Mouse (Mus musculus) G1E (cell line): ENCODE results near the gene Vmn2r116.
"Not testable (repeated sequence)": the region's sequence is repeated elsewhere in the genome, so short reads cannot be mapped to it uniquely, and the experiment has no call there.

ENCODE experiments used
- CTCF ChIP-seq: IDR thresholded peaks from 2 replicates; pipeline ENCODE4 v1.5.1; 2012; ENCODE audit warnings: low read depth, low read length, inconsistent platforms, mixed read lengths
- GATA1 ChIP-seq: IDR thresholded peaks from 2 replicates; pipeline ENCODE4 v1.6.1; 2012; ENCODE audit warnings: borderline replicate concordance, low read length, inconsistent platforms, mixed read lengths
- POLR2AphosphoS5 ChIP-seq: IDR thresholded peaks from 2 replicates; pipeline ENCODE4 v1.6.1; 2012; ENCODE audit warnings: low read depth, low read length, inconsistent platforms; ENCODE audit not compliant: insufficient replicate concordance

DNA sequence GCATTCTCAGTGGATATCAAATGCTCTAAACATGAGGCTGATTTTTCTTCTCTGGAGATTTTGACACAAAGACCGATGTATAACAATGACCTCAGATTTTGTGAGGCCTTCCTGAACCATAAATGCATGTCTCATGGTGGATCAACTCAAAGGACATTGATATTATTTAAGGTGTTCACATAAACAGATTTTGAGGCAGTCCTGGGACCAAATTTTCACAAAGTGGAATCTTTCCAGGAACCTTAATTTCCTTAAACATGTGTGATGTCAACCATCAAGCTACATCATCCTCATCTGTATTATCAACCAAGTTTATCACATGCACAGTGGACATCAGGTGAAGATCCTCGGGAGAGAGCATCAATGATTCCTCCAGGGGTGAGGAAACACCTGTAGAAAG, 41.0 kb upstream of the Vmn2r116 start, which contains the start of gene Vmn2r115:
- not testable (repeated sequence) for TF ChIP-seq CTCF, GATA1, POLR2AphosphoS5
